Mouse (Mus musculus) CH12.LX (cell line): ENCODE results near the gene Oprm1. TPM values are rescaled to one million over a fixed set of nuclear protein-coding genes. Genes with fewer than 3 reads are reported as not detected.

Experiments used
- DNase-seq: peaks from one replicate; pipeline ENCODE4 v3.0.0-alpha.2; 2013; ENCODE audit errors: extremely low read depth
- H3K27ac ChIP-seq: 2 replicates; pipeline ENCODE4 v1.5.1; 2012; ENCODE audit warnings: low read depth, mild to moderate bottlenecking, control low read depth, moderate library complexity; ENCODE audit not compliant: insufficient read depth
- H3K27me3 ChIP-seq: replicated peaks from 2 replicates; pipeline ENCODE3; 2012; ENCODE audit warnings: inconsistent platforms
- H3K36me3 ChIP-seq, 2 experiments: replicated peaks in 1 of 2; 2 replicates each; pipeline versions ENCODE3 to v1.6.1; 2012; ENCODE audit warnings: inconsistent platforms in 1 of 2, low read length in 1 of 2, mild to moderate bottlenecking in 1 of 2, mixed read lengths in 1 of 2, moderate library complexity in 1 of 2; ENCODE audit not compliant: control insufficient read depth in 1 of 2, insufficient read depth in 1 of 2
- H3K4me1 ChIP-seq, 2 experiments: 2 replicates each; pipeline ENCODE4 v1.6.1; 2012; ENCODE audit warnings: inconsistent platforms in 1 of 2, moderate library complexity in 1 of 2; ENCODE audit not compliant: insufficient read depth in 2 of 2, control insufficient read depth in 1 of 2
- H3K4me2 ChIP-seq: 2 replicates; pipeline ENCODE4 v1.6.1; 2012; ENCODE audit warnings: low read depth, mild to moderate bottlenecking, control low read depth; ENCODE audit not compliant: poor library complexity, insufficient read depth, severe bottlenecking
- H3K4me3 ChIP-seq, 3 experiments: fragments of 150-350 bp in 1 of 3; sonication (generic) in 1 of 3; replicated peaks in 1 of 3; 2 replicates each; pipeline versions ENCODE3 to v1.5.1; 2011 to 2012; ENCODE audit warnings: low read depth in 2 of 3, low read length in 2 of 3, mild to moderate bottlenecking in 2 of 3, moderate library complexity in 2 of 3, control low read depth in 1 of 3, improper control_type of control experiment in 1 of 3, inconsistent platforms in 1 of 3, mixed read lengths in 1 of 3; ENCODE audit not compliant: poor library complexity in 1 of 3
- H3K79me2 ChIP-seq: replicated peaks from 2 replicates; pipeline ENCODE4 v1.6.1; 2012; ENCODE audit warnings: mild to moderate bottlenecking, moderate library complexity; ENCODE audit not compliant: control insufficient read depth, poor library complexity, insufficient read depth, severe bottlenecking; ENCODE audit errors: extremely low read depth
- H3K9ac ChIP-seq: 2 replicates; pipeline ENCODE4 v1.6.1; 2012; ENCODE audit warnings: low read depth, mild to moderate bottlenecking, control low read depth, moderate library complexity; ENCODE audit not compliant: insufficient read depth
- H3K9me3 ChIP-seq: replicated peaks from 2 replicates; pipeline ENCODE3; 2012; ENCODE audit warnings: low read length, inconsistent platforms, mixed read lengths
- CTCF ChIP-seq, 2 experiments: IDR thresholded peaks in 1 of 2; conservative IDR thresholded peaks in 1 of 2; 2 replicates each; pipeline ENCODE4 v1.5.1; 2011 to 2012; ENCODE audit warnings: low read depth in 2 of 2, low read length in 2 of 2, improper control_type of control experiment in 1 of 2, inconsistent platforms in 1 of 2, mild to moderate bottlenecking in 1 of 2, moderate library complexity in 1 of 2
- E2F4 ChIP-seq: IDR thresholded peaks from 2 replicates; pipeline ENCODE4 v1.6.1; 2011; ENCODE audit warnings: low read depth, low read length, improper control_type of control experiment; ENCODE audit not compliant: insufficient replicate concordance
- ELF1 ChIP-seq: IDR thresholded peaks from 2 replicates; pipeline ENCODE4 v1.6.1; 2014; ENCODE audit warnings: low read depth, mild to moderate bottlenecking, inconsistent platforms, low read length, improper control_type of control experiment
- EP300 ChIP-seq: IDR thresholded peaks from 2 replicates; pipeline ENCODE4 v1.6.1; 2011; ENCODE audit warnings: low read length, improper control_type of control experiment
- HCFC1 ChIP-seq: IDR thresholded peaks from 2 replicates; pipeline ENCODE4 v1.6.1; 2012; ENCODE audit warnings: low read depth, mild to moderate bottlenecking, inconsistent platforms, low read length, improper control_type of control experiment
- JUN ChIP-seq: IDR thresholded peaks from 2 replicates; pipeline ENCODE4 v1.6.1; 2011; ENCODE audit warnings: low read depth, mild to moderate bottlenecking, low read length, improper control_type of control experiment, moderate library complexity; ENCODE audit not compliant: insufficient read depth
- JUND ChIP-seq: conservative IDR thresholded peaks from 2 replicates; pipeline ENCODE4 v1.6.1; 2011; ENCODE audit warnings: low read depth, low read length, improper control_type of control experiment
- KAT2A ChIP-seq: IDR thresholded peaks from 2 replicates; pipeline ENCODE4 v1.6.1; 2012; ENCODE audit warnings: low read length, improper control_type of control experiment, inconsistent platforms; ENCODE audit not compliant: insufficient replicate concordance
- MAX ChIP-seq: IDR thresholded peaks from 2 replicates; pipeline ENCODE4 v1.6.1; 2011; ENCODE audit warnings: low read length, improper control_type of control experiment
- MEF2A ChIP-seq: IDR thresholded peaks from 2 replicates; pipeline ENCODE4 v1.6.1; 2014; ENCODE audit warnings: low read depth, mild to moderate bottlenecking, inconsistent platforms, low read length, improper control_type of control experiment, borderline replicate concordance
- MXI1 ChIP-seq: IDR thresholded peaks from 2 replicates; pipeline ENCODE4 v1.6.1; 2011; ENCODE audit warnings: mild to moderate bottlenecking, low read depth, low read length, improper control_type of control experiment
- NELFE ChIP-seq: IDR thresholded peaks from 2 replicates; pipeline ENCODE4 v1.6.1; 2011; ENCODE audit warnings: low read depth, low read length, improper control_type of control experiment
- NRF1 ChIP-seq: IDR thresholded peaks from 2 replicates; pipeline ENCODE4 v1.6.1; 2014; ENCODE audit warnings: low read depth, mild to moderate bottlenecking, inconsistent platforms, low read length, improper control_type of control experiment, moderate library complexity
- POLR2AphosphoS2 ChIP-seq: IDR thresholded peaks from 2 replicates; pipeline ENCODE4 v1.6.1; 2011; ENCODE audit warnings: low read depth, low read length, improper control_type of control experiment
- UBTF ChIP-seq: IDR thresholded peaks from 2 replicates; pipeline ENCODE4 v1.6.1; 2012; ENCODE audit warnings: low read depth, mild to moderate bottlenecking, inconsistent platforms, low read length, improper control_type of control experiment, moderate library complexity
- USF1 ChIP-seq: IDR thresholded peaks from 2 replicates; pipeline ENCODE4 v1.6.1; 2014; ENCODE audit warnings: low read depth, mild to moderate bottlenecking, inconsistent platforms, low read length, improper control_type of control experiment
- ZNF384 ChIP-seq: IDR thresholded peaks from 2 replicates; pipeline ENCODE4 v1.6.1; 2012; ENCODE audit warnings: low read depth, low read length, improper control_type of control experiment, inconsistent platforms
- dilution Hi-C: fragments of 300-500 bp; cut with MboI; formaldehyde crosslinking; loops from 2 replicates; pipeline ENCODE4 v1.14.3; 2020; ENCODE audit warnings: low sequenced_read_pairs; ENCODE audit not compliant: extremely low pct_unique_long_range_greater_than_20kb, extremely low pct_ligation_motif_present
- in situ Hi-C: fragments of 300-500 bp; cut with MboI; formaldehyde crosslinking; loops from 3 replicates; pipeline ENCODE4 v1.14.3; 2019; ENCODE audit warnings: low sequenced_read_pairs, low pct_ligation_motif_present, low pct_unique_long_range_greater_than_20kb, mixed read lengths
- polyA plus RNA-seq: library from polyadenylated mRNA; unstranded; fragments of >175 nt; gene quantifications from 2 replicates; pipeline ENCODE4 v1.2.1, GENCODE M21; 2012; ENCODE audit warnings: low read depth; ENCODE audit not compliant: insufficient read length
- total RNA-seq, 2 experiments: library from RNA; depleted of rRNA; stranded (reverse); fragments of 300-350 nt in 1 of 2; fragments of >200 nt in 1 of 2; gene quantifications; 2 replicates each; pipeline ENCODE4 v1.2.3; 2012 to 2014

Gene Oprm1
- total and polyA plus RNA-seq, 3 experiments, result not detected

DNA sequence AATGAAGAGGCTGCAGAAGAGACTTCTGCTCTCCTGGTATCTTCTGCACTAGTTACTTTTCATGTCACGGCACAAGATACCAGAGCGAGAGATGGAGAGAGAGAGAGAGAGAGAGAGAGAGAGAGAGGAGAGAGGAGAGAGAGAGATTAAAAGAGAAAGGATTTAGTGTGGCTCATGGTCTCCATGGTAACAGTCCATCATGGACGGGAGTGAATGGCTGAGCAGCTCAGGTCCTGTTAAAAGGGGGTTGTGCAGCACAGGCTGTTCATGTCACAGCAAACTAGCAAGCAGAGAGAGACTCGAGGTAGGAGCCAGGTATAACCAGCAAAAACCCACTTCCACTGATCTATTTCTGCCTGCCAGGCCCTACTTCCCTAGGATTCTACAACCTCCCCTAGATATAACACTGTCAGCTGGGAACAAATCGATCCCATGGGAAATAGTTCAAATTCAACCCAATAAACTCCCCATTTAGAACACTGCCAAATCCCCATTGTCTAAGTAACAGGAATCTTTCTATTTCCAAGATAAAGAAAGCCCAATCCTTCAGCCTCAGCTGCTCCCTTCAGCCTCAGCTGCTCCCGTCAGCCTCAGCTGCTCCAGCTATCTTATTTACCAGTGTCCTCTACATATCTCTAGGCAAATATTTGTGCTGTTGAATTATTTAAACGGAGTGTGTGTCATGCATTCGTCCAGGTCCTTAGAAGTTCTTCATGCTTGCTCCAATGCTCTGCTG lies 312.0 kb downstream of the Oprm1 start:
- dilution Hi-C loops (no loop called here), in situ Hi-C loops (loop anchor here (25.0 kb wide), 1 partner anchor 1258 kb away; the partner anchor contains the start of genes Fbxo5 and Mtrf1l)
- Histone ChIP-seq H3K27me3 (no peaks in the 10 kb centered on the region), H3K4me1 (peaks cover 4 to 35% of the 10 kb centered on the region in 2 experiments; a peak in 3 of 4 replicates), H3K9ac (no peak overlapping the region), H3K4me3 (no peak overlapping the region), H3K4me2 (no peak overlapping the region), H3K9me3 (peaks cover 6% of the 10 kb centered on the region), H3K36me3 (no peaks in the 10 kb centered on the region), H3K79me2 (no peaks in the 10 kb centered on the region), H3K27ac (no peak overlapping the region)
- TF ChIP-seq ZNF384 (no peak), NRF1 (no peak), MXI1 (no peak), EP300 (no peak)
- no peak for DNase-seq

DNA sequence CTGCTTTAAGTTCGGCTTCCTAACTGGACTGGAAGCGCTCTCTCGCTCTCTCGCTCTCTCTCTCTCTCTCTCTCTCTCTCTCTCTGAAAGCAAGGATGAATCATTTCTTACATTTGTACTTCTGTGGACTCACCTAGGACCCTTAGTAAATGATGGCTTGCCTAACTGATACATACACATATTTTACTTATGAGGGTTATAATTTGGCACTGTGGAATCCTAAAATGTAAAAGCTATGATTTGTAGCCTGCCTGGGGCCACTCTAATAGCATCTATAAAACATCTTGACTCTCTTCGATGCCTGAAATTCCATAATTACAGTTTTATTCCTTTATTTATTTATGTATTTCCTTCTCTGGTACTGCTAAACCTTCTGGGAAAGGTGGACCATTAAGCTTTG lies 312.6 kb downstream of the Oprm1 start:
- H3K27me3 ChIP-seq, result no peaks in the 10 kb centered on the region
- dilution Hi-C loops (no loop called here), in situ Hi-C loops (loop anchor here (25.0 kb wide), 1 partner anchor 1259 kb away; the partner anchor contains the start of genes Fbxo5 and Mtrf1l)
- H3K27ac ChIP-seq, result no peak overlapping the region
- TF ChIP-seq NELFE (no peak), POLR2AphosphoS2 (no peak), USF1 (no peak), E2F4 (no peak), MAX (no peak), KAT2A (no peak), JUND (no peak), JUN (no peak), MEF2A (no peak), EP300 (no peak), HCFC1 (no peak), ELF1 (no peak), UBTF (no peak), CTCF (conservative IDR thresholded peaks at IDR 0.05 in 1 of 2, IDR thresholded peaks at IDR 0.05 in 1 of 2; ENCODE audit: low read depth in 2 of 2, low read length in 2 of 2) (no peak)
- no peak overlapping the region for H3K4me2 ChIP-seq
- H3K4me3 ChIP-seq, result no peak overlapping the region
- H3K79me2 ChIP-seq, result no peaks in the 10 kb centered on the region
- no peak overlapping the region for H3K9ac ChIP-seq
- peaks cover 6% of the 10 kb centered on the region for H3K9me3 ChIP-seq
- no peaks in the 10 kb centered on the region for H3K36me3 ChIP-seq
- no peak for DNase-seq
- H3K4me1 ChIP-seq, result peaks cover 5 to 35% of the 10 kb centered on the region in 2 experiments; a peak in 3 of 4 replicates
